Mouse (Mus musculus) mouse trophoblast stem cell (cell line): ENCODE results near the gene Rap1gap2.

Source experiments
- in situ Hi-C, 2 experiments: fragments of 300-500 bp; cut with MseI, MboI; formaldehyde crosslinking; loops; 2 replicates in 1 of 2; 3 replicates in 1 of 2; pipeline ENCODE4 v1.15.1; 2025

Gene Rap1gap2

DNA sequence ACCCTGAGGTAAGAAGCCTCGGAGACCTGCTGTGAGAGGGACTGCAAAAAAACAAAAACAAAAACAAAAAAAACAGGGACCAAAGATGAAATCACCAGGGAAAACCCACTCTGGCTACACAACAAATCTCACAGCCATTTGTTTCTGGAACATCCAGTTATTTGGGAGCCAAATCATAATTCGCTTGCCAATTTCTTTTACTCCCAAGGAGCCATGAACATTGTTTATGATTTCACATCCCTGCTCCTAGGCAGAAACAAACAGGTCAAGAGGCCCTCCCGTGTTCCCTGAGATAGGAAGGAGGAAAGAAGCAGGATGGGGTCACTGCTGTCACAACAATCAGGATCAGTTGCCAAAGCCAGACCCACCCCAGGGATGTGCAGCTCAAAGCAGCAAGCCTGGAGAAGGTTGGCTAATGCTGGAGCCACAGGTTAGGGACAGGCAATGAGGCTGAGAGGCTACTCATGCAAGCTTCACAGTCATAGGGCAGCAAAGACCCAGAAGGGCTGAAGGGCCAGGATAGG is 197.2 kb downstream of the Rap1gap2 start:
- in situ Hi-C loops = no loop called here

DNA sequence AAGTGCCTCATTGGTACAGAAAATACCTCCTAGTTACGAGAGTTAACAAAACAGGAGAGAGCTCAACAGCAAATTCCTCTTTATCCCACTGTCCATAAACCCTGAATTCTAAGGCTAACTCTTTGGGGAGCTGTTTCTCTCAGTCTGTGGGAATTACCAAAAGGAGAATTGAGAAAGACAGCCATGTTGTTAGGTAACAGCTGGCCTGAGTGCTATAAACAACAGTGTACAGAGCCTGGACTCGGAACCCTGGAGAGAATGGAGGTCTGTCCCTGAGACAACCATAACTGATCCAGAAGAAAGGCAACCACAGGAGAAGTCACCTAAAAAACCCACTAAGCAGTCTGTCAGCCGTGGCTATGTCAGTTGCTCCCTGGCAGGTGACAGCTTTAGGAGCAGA is 198.3 kb downstream of the Rap1gap2 start:
- in situ Hi-C loops = no loop called here

DNA sequence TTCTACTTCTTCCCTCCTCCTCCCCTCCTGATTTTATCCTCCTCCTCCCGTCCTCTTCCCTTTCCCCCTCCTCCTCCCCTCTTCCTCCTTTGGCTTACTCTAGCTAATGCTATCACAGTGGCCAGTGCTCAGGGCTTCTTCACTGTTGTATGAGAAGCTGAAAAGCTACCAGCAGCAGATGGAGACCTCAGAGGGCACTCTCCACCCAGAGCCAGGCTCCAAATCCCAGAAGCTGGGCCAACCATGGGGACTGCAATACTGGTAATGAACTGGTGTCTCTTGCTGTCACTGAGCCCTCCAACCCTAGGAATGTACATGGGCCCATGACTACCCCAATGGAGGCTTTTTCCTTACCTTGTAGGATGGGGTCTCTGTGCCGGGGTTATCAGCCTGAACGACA is 198.8 kb downstream of the Rap1gap2 start:
- in situ Hi-C loops = no loop called here

DNA sequence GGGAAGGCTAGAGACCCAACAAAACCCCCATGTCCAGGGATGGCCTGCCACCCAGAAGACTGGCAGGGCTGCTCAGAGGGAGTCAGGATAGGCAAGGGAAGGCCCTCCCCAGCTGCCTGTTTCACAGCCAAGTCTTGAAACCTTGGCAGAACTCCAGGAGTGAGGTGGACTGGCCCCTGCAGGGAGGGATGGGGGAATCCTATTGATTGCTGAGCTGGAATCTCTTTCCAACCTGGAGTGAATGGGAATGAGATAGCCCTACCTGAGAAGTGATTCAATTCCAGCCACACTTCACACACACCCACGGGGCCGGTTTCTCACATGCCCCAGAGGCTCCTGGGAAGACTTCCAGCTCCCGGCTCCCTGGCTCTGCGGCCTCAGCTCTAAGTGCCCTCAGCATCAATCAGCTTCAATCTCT is 200.9 kb downstream of the Rap1gap2 start:
- in situ Hi-C loops = loop anchor here in 1 of 2 experiments (10.0 kb wide), 1 partner anchor 115 kb away; no protein-coding TSS in a partner anchor

DNA sequence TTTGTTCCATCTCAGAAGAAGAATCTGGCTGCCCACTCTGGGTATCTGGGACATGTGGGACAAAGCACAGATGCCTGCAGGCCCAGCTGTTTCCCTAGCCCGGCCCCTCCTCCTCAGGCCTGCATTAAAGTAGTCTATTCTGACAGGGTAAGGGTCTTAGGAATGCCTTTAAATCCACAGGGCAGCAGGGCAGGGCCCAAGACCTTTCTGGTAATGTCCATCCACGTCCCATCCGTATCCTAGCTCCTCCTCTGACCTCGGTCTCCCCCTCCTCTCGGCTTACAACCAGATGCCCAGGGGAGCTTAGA is 201.3 kb downstream of the Rap1gap2 start:
- in situ Hi-C loops = loop anchor here in 1 of 2 experiments (10.0 kb wide), 1 partner anchor 115 kb away; no protein-coding TSS in a partner anchor

DNA sequence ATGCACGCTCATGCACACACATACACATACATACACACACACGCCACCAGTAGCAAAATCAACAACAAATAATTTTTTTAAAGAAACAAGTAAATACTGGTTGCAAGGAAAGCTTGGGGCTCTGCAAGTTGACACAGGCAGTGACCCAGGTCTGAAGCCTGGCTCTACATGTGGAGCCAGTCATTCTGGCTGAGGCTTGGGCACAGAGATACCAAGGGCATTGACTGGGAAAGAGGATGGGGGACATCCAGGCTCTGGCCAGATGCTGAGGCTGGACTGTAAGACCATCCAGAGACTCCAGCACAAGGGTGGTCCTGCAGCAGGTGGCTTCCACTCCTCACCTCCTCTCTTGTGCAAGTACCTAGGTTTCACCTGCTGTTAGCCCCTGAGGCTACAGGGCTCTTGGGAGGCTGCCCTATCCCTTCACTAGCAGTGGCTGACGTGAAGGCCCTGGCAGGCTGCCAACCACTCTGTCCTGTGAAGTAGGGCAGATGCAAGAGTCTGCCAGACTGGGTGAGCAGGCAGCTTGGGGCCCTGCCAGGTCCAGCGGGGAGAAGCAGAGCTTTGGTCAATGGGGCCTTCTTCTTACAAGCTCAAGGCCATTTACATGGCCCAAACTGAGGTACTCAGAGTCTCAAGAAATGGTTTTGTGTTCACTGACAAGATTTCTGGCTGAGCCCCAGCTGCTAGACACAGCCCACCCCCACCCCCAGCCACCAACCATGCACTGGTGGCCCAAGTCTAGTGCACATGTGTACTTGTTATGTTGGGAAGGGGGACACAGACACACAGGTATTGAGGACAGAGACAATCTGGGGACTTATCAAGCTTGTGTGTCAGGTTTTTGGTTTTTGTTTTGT is 201.9 kb downstream of the Rap1gap2 start:
- in situ Hi-C loops = loop anchor here in 1 of 2 experiments (10.0 kb wide), 1 partner anchor 116 kb away; no protein-coding TSS in a partner anchor

DNA sequence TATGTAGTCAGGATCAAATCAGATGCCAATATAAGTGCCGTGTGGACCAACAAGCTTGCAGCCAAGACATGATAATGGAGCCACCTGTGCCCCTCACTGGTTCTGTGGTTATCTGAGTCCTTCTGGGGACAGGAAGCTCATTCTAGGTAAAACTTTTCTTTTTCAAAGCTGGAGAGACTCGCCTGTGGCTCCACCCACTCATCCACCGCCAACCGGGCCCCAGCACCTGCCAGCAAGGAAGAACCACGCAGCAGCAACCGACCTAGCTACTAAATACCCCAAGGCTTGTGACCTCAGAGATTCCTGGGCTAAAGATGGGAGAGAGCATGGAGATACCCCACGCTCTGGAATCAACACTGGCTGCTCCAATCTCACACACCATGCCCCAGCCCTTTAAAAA is 205.5 kb downstream of the Rap1gap2 start:
- in situ Hi-C loops = loop anchor here in 1 of 2 experiments (10.0 kb wide), 1 partner anchor 120 kb away; no protein-coding TSS in a partner anchor

DNA sequence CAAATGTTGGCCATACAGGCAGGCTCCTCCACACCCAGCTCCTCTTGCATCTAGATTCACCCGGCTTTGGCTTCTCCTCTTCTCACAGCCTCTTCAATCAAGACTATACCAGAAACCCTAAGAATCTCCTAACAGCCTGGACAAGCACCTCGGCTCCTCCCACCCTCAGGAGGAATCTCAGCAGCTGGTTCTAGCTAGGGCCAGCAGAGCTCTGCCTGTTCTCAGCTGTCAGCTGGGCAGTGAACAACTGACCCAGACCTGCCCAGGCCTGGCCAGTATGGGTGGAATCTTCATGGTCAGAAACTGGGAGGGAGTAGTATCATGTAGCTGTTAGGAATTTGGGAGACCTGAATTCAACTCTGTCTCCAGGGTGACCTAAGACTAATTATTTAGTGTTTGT is 206.5 kb downstream of the Rap1gap2 start:
- in situ Hi-C loops = loop anchor here in 1 of 2 experiments (10.0 kb wide), 1 partner anchor 121 kb away; no protein-coding TSS in a partner anchor

DNA sequence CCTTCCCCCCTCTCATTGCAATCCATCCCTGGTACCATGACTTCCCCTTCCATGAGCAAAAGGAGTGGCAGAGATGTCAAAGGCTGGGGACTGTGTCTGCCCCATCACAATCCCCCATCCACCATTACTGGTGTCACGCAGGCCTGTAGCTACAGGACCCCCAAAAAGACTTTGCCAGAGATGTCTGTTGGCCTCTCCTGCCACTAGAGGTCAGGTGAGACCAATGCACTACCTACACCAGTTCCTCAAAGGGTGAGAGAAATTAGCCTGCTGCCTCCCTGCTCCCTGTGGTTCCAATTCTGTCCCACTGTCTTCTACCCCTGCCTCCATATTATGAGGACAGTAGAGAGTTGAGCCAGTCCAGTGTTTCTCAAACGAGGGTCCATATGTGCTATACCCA is 208.6 kb downstream of the Rap1gap2 start:
- in situ Hi-C loops = loop anchor here in 1 of 2 experiments (10.0 kb wide), 1 partner anchor 123 kb away; no protein-coding TSS in a partner anchor

DNA sequence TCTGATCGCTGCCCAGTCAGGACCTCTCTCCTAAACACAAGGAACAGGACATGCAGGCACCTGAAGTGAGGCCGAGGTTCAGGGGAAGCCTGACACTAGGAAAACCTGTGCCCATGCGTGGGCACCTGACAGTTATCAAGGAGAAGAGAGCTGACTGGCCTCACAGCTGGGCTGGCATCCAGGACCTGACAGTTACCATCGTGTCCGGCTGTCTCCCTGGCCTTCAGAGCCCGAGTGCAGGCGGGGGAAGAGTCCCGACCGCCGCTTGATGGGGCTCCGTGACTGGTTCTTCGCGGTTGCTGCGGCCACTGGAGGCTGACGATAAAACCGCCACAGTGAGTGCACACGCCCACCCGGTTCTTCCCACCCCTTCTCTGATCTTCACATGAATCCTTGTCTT is 215.1 kb downstream of the Rap1gap2 start:
- in situ Hi-C loops = no loop called here

DNA sequence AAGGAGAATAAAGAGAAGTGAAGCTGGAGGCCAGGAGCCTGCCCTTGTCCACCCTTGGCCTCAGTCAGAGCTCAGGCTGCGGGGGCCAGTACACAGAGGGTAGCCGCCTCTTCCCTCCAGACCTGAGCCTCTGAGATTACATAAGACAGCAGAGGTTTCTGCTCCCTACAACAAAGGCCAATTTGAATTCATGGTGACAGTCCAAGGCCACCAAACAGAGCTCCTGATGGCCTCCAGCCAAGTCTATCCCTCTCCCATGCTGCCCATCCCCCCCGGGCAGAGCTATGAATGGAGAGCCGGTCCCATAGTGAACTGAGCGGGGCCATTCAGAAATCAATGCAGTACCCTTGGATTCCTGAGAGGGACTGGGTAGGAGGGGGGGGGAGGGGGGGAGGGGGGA is 217.2 kb downstream of the Rap1gap2 start:
- in situ Hi-C loops = no loop called here

DNA sequence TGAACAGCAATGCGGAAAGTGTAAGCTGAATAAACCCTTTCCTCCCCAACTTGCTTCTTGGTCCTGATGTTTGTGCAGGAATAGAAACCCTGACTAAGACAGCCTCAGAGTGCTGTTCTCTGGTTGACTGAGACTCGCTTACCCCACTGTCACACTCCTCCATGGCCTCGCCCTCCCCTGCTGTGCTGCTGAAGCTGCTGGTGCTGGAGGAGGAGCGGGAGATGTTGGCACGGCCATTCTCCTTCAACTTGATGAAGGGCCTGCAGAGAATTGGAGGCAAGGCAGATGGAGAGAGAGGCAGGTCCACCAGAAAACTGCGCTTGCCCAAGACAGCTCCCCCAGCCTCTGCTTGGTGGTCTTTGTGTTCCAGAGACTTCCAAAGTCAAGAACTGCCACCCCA is 217.8 kb downstream of the Rap1gap2 start:
- in situ Hi-C loops = no loop called here

DNA sequence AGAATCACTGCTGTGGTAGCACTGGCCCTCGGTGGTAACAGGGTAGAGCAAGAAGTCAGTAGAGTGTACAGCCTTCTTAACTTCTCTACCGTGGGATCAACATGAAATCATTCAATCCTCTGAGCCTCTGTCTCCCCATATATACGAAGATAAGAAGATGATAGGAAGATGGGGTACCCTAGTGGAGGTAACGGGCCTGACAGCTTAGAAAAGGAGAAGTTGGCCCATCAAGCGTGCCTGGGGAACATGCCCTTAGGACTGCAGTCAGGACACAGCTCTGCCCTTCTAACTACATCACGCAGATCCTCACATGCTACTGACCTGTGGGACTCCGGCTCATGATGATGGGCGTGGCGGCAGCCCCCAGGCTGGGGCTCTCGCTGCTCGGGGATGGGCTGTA is 218.8 kb downstream of the Rap1gap2 start:
- in situ Hi-C loops = no loop called here

DNA sequence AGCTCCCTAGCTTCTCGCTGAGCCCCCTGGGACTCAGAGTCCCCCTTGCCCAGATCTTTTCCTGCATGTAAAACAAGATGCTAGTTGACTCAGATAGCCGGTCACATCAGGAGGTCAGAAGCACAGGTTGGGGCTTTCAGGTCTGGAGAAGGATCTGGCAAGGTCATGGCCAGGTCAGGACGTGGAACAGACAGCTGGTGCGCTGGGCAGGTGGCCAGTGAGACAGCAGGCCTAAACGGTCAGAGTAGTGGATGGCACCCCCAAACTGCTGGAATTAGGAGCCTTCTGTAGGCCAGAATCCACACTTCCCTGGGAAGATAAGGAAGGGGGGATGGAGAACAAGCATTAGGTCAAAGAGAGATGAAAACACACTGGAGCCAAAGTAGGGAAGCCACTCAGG is 223.5 kb downstream of the Rap1gap2 start:
- in situ Hi-C loops = no loop called here

DNA sequence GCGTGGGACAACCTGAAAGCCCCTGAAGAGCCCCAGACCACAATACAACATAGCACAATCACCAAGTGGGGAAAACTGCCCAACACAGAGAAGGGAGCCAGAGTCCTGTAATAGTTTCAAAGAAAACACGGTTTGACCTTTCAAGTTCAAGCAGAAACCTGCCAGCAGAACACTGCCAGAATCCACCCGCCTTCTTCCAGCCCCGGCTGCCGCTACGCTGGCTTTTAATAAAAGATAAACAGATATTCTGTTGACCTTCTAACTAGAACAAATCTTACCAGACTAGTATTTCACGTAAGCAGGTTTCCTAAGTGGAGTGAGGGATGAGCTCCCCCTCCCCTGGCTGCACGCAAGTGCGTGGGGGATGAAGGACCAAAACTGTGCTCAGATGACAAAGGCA is 225.0 kb downstream of the Rap1gap2 start:
- in situ Hi-C loops = no loop called here

DNA sequence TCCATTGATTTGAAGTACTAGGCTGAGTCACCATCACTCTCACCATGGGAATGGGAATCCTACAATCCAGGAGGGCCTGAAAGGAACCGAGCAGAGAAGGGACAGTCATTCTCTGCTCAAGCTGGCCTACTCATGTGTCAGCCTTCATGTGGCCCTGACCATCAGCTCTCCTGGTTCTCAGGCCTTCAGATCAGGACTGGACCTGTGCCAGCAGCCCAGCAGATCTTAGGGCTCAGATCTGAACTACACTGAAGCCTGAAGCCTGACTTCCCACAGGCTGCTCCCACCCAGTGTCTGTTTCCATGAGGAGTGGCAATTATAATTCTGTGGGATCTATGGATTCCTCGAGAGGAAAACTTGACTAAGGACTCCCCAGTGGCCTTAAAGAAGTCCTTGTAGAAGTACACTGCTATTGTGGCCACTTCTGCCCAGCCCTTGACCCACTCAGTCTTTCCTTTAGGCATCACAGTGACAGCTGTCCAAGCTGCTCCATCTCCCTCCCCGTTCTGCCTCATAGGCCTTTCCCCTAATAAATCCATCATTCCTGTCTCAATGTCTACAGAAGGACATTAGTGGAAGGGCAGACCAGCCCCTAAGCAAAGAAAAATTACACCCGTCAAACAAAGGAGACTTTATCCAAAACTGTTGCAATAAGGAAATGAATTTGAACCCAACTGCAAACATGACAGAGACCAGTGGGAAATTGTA is 231.4 kb downstream of the Rap1gap2 start:
- in situ Hi-C loops = loop anchor here (5.0 kb wide), 2 partner anchors 148 to 153 kb away; no protein-coding TSS in a partner anchor

DNA sequence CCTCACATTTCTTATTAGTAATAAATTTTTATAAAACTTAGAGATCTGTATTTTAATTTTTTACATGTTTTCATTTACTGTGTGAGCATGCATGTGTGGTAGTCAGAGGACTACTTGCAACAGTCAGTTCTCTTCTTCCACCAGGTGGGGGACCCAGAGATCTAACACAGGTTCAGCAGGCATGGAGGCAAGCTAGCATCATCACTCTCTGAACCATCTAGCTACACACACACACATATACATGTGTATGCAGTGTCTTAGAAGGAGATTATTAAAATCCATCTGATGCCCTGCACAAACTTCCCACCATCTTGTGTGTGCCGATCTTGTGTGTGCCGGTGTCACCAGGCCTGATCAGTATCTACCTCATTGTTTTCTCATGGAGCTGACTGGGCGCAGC is 233.9 kb downstream of the Rap1gap2 start:
- in situ Hi-C loops = loop anchor here (5.0 kb wide), 2 partner anchors 150 to 155 kb away; no protein-coding TSS in a partner anchor

DNA sequence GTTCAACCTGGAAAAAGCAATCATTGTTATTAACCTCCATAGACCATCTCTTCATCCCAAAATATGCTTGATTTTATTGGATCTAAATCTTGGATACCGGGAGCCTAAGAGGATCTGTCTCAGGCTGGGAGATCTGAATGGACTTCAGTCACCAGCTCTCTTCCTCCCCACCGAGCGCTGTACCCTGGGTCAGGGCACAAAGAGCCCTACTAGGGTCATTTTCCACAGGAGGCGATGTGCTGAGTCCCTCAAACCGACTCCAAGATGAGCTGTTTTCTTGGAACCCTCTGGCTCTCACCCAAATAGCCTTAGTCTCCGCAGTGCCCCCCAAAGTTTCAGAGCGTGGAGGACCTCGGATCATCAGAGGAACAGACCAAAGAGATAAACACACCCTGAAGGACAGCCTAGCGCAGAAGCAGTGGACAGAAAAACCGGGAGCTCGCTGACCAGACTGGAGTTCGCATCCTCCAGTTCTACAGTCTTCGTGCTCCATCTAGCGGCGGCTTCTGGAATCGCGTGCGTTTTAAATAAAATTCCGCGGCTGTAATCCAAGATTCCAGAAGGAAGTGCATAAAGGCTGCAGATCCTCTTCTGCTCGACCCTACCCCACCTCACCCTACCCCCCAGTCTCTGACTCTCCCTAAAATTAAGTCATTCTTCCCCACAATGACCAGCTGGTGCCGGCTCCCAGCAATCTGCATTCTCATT is 239.2 kb downstream of the Rap1gap2 start:
- in situ Hi-C loops = loop anchor here in 1 of 2 experiments (25.0 kb wide), 1 partner anchor 309 kb away; the partner anchor contains the start of genes Olfr139, Olfr399 and Zfp616

DNA sequence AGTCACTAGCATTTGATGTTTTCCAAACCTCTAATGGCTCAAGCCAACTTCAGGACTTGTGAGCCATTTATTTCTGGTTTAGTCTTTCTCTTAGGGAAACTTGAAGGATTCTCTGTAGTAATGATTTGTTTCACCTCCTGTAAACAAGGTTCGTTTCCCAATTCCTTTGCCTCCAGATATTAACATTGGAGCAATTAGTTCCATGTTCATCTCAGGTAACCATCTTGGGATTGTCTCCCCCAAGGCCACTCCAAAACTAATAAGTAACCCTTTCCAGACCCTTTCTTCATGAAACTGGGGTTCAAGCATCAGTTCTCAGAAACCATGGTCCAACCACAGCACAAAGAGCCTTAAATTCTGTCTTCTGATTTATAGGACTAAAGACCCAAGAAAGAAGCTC is 248.9 kb downstream of the Rap1gap2 start, which contains the start of gene Olfr412:
Gene Olfr412 (plus strand): TSS at position 301 of the 400 bp plus-strand sequence.
- in situ Hi-C loops = loop anchor here (10.0 to 25.0 kb wide), 2 partner anchors 297 to 299 kb away; partner anchors contain the start of genes Zfp616 (in 2 of the 2), Olfr139 (in 1 of the 2) and Olfr399 (in 1 of the 2)

DNA sequence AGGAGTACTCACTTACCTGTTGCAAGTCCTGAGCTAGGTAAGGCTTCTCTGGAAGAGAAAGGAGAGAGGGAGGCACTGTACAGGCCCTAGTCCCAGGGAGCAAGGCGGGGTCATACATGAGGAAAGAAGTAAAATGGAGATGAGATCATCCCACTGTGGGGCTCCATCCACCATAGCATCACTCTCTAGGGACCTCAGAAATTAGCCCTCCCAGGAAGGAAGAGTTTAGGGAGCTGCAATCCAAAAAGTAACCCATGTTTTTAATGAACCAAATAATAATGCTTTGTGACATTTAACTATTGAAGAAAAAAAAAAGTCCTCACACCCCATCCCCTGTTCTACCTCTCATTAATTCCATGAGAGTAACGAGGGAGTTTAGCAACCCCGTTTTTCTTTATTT is 258.2 kb downstream of the Rap1gap2 start, which contains the start of gene Olfr411:
Gene Olfr411 (minus strand): TSS at position 101 of the 400 bp plus-strand sequence.
- in situ Hi-C loops = loop anchor here in 1 of 2 experiments (25.0 kb wide), 1 partner anchor 290 kb away; the partner anchor contains the start of genes Olfr139, Olfr399 and Zfp616

DNA sequence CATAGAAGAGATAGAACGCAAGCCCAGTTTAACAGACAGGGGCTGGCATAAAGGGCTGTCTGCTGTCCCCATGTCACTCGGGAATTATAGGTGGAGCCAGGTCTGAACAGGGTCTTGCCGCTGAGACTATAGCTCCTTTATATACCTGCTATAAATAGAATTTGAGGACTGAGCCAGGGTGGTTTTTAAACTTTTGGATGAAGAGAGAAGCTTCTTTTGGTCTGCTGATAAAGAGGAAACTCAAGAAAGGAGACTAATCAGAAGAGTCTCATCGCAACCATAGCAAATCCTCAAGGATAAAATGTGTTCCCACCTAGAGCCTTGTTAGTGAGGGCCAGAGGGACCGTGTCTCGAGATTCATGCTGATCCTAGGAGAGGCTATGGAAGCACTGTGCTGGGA is 272.8 kb downstream of the Rap1gap2 start, which contains the start of gene Olfr410:
Gene Olfr410 (minus strand): TSS at position 101 of the 400 bp plus-strand sequence.
- in situ Hi-C loops = no loop called here
